10 mouse cellular contexts compared by ENCODE assay signal in genomic region chr16:44695214-44695858, GRCm38 (mm10). TPM values are rescaled to one million over a fixed set of nuclear protein-coding genes. Genes with fewer than 3 reads are reported as not detected.
DNase-seq lines count a peak whose midpoint lies in the region; ATAC-seq and TF ChIP-seq lines count a peak whose summit lies in the region.
"Had no signal": no experiment of that assay in that cellular context is flagged by ENCODE, and none has a peak within 500 bp of the region (broad histone marks: within the 10 kb centered on the region; RNA-seq: fewer than 3 reads in every experiment).

No protein-coding gene starts in this region.

- no peaks in the 10 kb centered on the region for H3K36me3 ChIP-seq in forebrain, embryonic 11.5 days (ENCODE audit: control insufficient read depth, insufficient read depth, low read length)
- H3K36me3 ChIP-seq in forebrain, embryonic 15.5 days: no peaks in the 10 kb centered on the region
- no peaks in the 10 kb centered on the region for H3K36me3 ChIP-seq in intestine, embryonic 14.5 days (ENCODE audit: control insufficient read depth, insufficient read depth, low read length)
- no peaks in the 10 kb centered on the region for H3K36me3 ChIP-seq in intestine, postnatal 0 days (ENCODE audit: control insufficient read depth, insufficient read depth)
- no peaks in the 10 kb centered on the region for H3K36me3 ChIP-seq in midbrain, embryonic 11.5 days (ENCODE audit: control insufficient read depth, insufficient read depth, low read length)
- H3K36me3 ChIP-seq in midbrain, embryonic 14.5 days (ENCODE audit: control insufficient read depth, insufficient read depth, low read length): no peaks in the 10 kb centered on the region
- H3K36me3 ChIP-seq in stomach, postnatal 0 days (ENCODE audit: control insufficient read depth, insufficient read depth, low read length): no peaks in the 10 kb centered on the region

- H3K27me3 ChIP-seq in forebrain, embryonic 11.5 days (ENCODE audit: control insufficient read depth, insufficient read depth, low read length): no peaks in the 10 kb centered on the region
- no peaks in the 10 kb centered on the region for H3K27me3 ChIP-seq in forebrain, embryonic 15.5 days
- no peaks in the 10 kb centered on the region for H3K27me3 ChIP-seq in intestine, embryonic 14.5 days (replicated peaks; ENCODE audit: control insufficient read depth, insufficient read depth, low read length)
- no peaks in the 10 kb centered on the region for H3K27me3 ChIP-seq in intestine, postnatal 0 days (replicated peaks; ENCODE audit: control insufficient read depth, insufficient read depth, low read length)
- no peaks in the 10 kb centered on the region for H3K27me3 ChIP-seq in midbrain, embryonic 11.5 days (ENCODE audit: control insufficient read depth, insufficient read depth, low read length)
- no peaks in the 10 kb centered on the region for H3K27me3 ChIP-seq in midbrain, embryonic 14.5 days (ENCODE audit: control insufficient read depth, insufficient read depth, low read length)
- H3K27me3 ChIP-seq in stomach, postnatal 0 days (ENCODE audit: control insufficient read depth, insufficient read depth, low read length): no peaks in the 10 kb centered on the region

- H3K4me2 ChIP-seq in forebrain, embryonic 11.5 days (ENCODE audit: low read depth, low read length, severe bottlenecking): no peak overlapping the region
- no peak overlapping the region for H3K4me2 ChIP-seq in forebrain, embryonic 15.5 days (replicated peaks)
- no peak overlapping the region for H3K4me2 ChIP-seq in intestine, embryonic 14.5 days (ENCODE audit: low read length)
- no peak overlapping the region for H3K4me2 ChIP-seq in intestine, postnatal 0 days (replicated peaks; ENCODE audit: low read depth)
- H3K4me2 ChIP-seq in midbrain, embryonic 11.5 days: no peak overlapping the region
- no peak overlapping the region for H3K4me2 ChIP-seq in midbrain, embryonic 14.5 days (ENCODE audit: low read length)
- no peak overlapping the region for H3K4me2 ChIP-seq in stomach, postnatal 0 days (replicated peaks; ENCODE audit: low read depth)

- DNase-seq in forebrain, embryonic 11.5 days (ENCODE audit: low spot score): peak; percentile 43
- DNase-seq in intestine, embryonic 14.5 days (ENCODE audit: low spot score): peak; percentile 66
- DNase-seq in midbrain, embryonic 11.5 days (ENCODE audit: low spot score, missing footprints): peak; percentile 82
- no peak for DNase-seq in midbrain, embryonic 14.5 days
- no peak for DNase-seq in stomach, postnatal 0 days (ENCODE audit: low spot score)
- DNase-seq: cerebellum, postnatal 10 days; gastrocnemius, postnatal 36 days had no signal

- H3K4me3 ChIP-seq in forebrain, embryonic 11.5 days (ENCODE audit: low read depth, low read length): no peak overlapping the region
- H3K4me3 ChIP-seq in forebrain, embryonic 15.5 days: no peak overlapping the region
- H3K4me3 ChIP-seq in intestine, embryonic 14.5 days (ENCODE audit: low read depth, low read length): no peak overlapping the region
- no peak overlapping the region for H3K4me3 ChIP-seq in intestine, postnatal 0 days (ENCODE audit: low read depth, low read length)
- H3K4me3 ChIP-seq in midbrain, embryonic 11.5 days (ENCODE audit: low read depth, low read length): no peak overlapping the region
- no peak overlapping the region for H3K4me3 ChIP-seq in midbrain, embryonic 14.5 days (replicated peaks; ENCODE audit: low read depth, low read length)
- H3K4me3 ChIP-seq in stomach, postnatal 0 days (ENCODE audit: low read depth, low read length): no peak overlapping the region

- H3K9ac ChIP-seq in forebrain, embryonic 11.5 days (ENCODE audit: low read length): no peak overlapping the region
- H3K9ac ChIP-seq in forebrain, embryonic 15.5 days (replicated peaks): no peak overlapping the region
- no peak overlapping the region for H3K9ac ChIP-seq in intestine, embryonic 14.5 days (ENCODE audit: low read length)
- H3K9ac ChIP-seq in intestine, postnatal 0 days (ENCODE audit: low read depth, low read length): no peak overlapping the region
- H3K9ac ChIP-seq in midbrain, embryonic 11.5 days (ENCODE audit: low read length): no peak overlapping the region
- no peak overlapping the region for H3K9ac ChIP-seq in midbrain, embryonic 14.5 days (replicated peaks; ENCODE audit: low read length)
- no peak overlapping the region for H3K9ac ChIP-seq in stomach, postnatal 0 days (ENCODE audit: low read length)

- no peak for ATAC-seq in forebrain, embryonic 11.5 days (replicated peaks; ENCODE audit: low FRiP score)
- no peak for ATAC-seq in forebrain, embryonic 15.5 days (replicated peaks)
- peak; percentile 68 for ATAC-seq in intestine, embryonic 14.5 days (replicated peaks; ENCODE audit: low FRiP score, low TSS enrichment, low read depth)
- ATAC-seq in intestine, postnatal 0 days: no peak
- no peak for ATAC-seq in midbrain, embryonic 11.5 days (ENCODE audit: low FRiP score)
- ATAC-seq in midbrain, embryonic 14.5 days (ENCODE audit: low FRiP score, low TSS enrichment): no peak
- ATAC-seq in stomach, postnatal 0 days (ENCODE audit: low FRiP score, low TSS enrichment): no peak
- ATAC-seq in inflammation-experienced regulatory T-cells, adult 6 months: no peak

- 0 out of 2 replicates have a peak, but pooled peaks cover 4% of the 10 kb centered on the region for H3K4me1 ChIP-seq in forebrain, embryonic 11.5 days (replicated peaks; ENCODE audit: control insufficient read depth, insufficient read depth, low read length)
- peaks cover 15% of the 10 kb centered on the region; the same call in 1 of the 2 replicates for H3K4me1 ChIP-seq in forebrain, embryonic 15.5 days
- peaks cover 10% of the 10 kb centered on the region; the same call in 1 of the 2 replicates for H3K4me1 ChIP-seq in intestine, embryonic 14.5 days (replicated peaks; ENCODE audit: control insufficient read depth, insufficient read depth, low read length)
- H3K4me1 ChIP-seq in intestine, postnatal 0 days (replicated peaks; ENCODE audit: control insufficient read depth, insufficient read depth, low read length): peaks cover 17% of the 10 kb centered on the region; the same call in 1 of the 2 replicates
- H3K4me1 ChIP-seq in midbrain, embryonic 11.5 days (ENCODE audit: control insufficient read depth, insufficient read depth, low read length): no peaks in the 10 kb centered on the region
- 0 out of 2 replicates have a peak, but pooled peaks cover 2% of the 10 kb centered on the region for H3K4me1 ChIP-seq in midbrain, embryonic 14.5 days (ENCODE audit: control insufficient read depth, insufficient read depth, low read length)
- peaks cover 3% of the 10 kb centered on the region; the same call in 1 of the 2 replicates for H3K4me1 ChIP-seq in stomach, postnatal 0 days (replicated peaks; ENCODE audit: control insufficient read depth, insufficient read depth)

- 86% methylated on average over 8 of the region's 8 CpGs for WGBS in forebrain, embryonic 11.5 days
- 77% methylated on average over 8 of the region's 8 CpGs for WGBS in forebrain, embryonic 15.5 days
- 50% methylated on average over 8 of the region's 8 CpGs for WGBS in intestine, embryonic 14.5 days
- 62% methylated on average over 8 of the region's 8 CpGs for WGBS in intestine, postnatal 0 days
- WGBS in midbrain, embryonic 11.5 days: 89% methylated on average over 8 of the region's 8 CpGs
- WGBS in midbrain, embryonic 14.5 days: 90% methylated on average over 8 of the region's 8 CpGs
- 55% methylated on average over 8 of the region's 8 CpGs for WGBS in stomach, postnatal 0 days

- no peak for TF ChIP-seq EP300 in stomach, postnatal 0 days (optimal IDR thresholded peaks at IDR 0.05)

- H3K27ac ChIP-seq in forebrain, embryonic 11.5 days (ENCODE audit: low read depth, low read length): peak overlapping the region; percentile 39; the same call in 1 of the 2 replicates
- H3K27ac ChIP-seq in forebrain, embryonic 15.5 days (replicated peaks): no peak overlapping the region
- peak overlapping the region; percentile 64 for H3K27ac ChIP-seq in intestine, embryonic 14.5 days (ENCODE audit: low read depth)
- no peak overlapping the region for H3K27ac ChIP-seq in intestine, postnatal 0 days (ENCODE audit: low read depth, low read length)
- H3K27ac ChIP-seq in midbrain, embryonic 11.5 days (ENCODE audit: low read depth, low read length): no peak overlapping the region
- H3K27ac ChIP-seq in midbrain, embryonic 14.5 days (replicated peaks; ENCODE audit: low read depth, low read length): no peak overlapping the region
- H3K27ac ChIP-seq in stomach, postnatal 0 days (replicated peaks): peak overlapping the region; percentile 31

- TF ChIP-seq CTCF in intestine, postnatal 0 days (IDR thresholded peaks at IDR 0.05; ENCODE audit: low read depth): no peak
- no peak for TF ChIP-seq CTCF in stomach, postnatal 0 days (IDR thresholded peaks at IDR 0.05; ENCODE audit: low read depth)

- H3K9me3 ChIP-seq in forebrain, embryonic 11.5 days (ENCODE audit: control insufficient read depth, low read length): no peaks in the 10 kb centered on the region
- no peaks in the 10 kb centered on the region for H3K9me3 ChIP-seq in forebrain, embryonic 15.5 days
- H3K9me3 ChIP-seq in intestine, embryonic 14.5 days (ENCODE audit: control insufficient read depth, low read length): no peaks in the 10 kb centered on the region
- H3K9me3 ChIP-seq in intestine, postnatal 0 days (ENCODE audit: control insufficient read depth): no peaks in the 10 kb centered on the region
- H3K9me3 ChIP-seq in midbrain, embryonic 11.5 days (ENCODE audit: control insufficient read depth, low read length): no peaks in the 10 kb centered on the region
- no peaks in the 10 kb centered on the region for H3K9me3 ChIP-seq in midbrain, embryonic 14.5 days (ENCODE audit: control insufficient read depth, low read length)
- no peaks in the 10 kb centered on the region for H3K9me3 ChIP-seq in stomach, postnatal 0 days (ENCODE audit: control insufficient read depth, low read length)

RNA-seq across cellular contexts. Expression of gene Nepro, which starts 28.8 kb away (rescaled TPM):
- polyA plus RNA-seq in forebrain, embryonic 11.5 days (2014; fragmentation: Nextera tagmentation; extraction: Ambion mirVana): 11.9 and 13.2 TPM in 2 replicates
- 4.5 and 4.9 TPM in 2 replicates for polyA plus RNA-seq in forebrain, embryonic 15.5 days (2015; fragmentation: Nextera tagmentation; extraction: Ambion mirVana)
- polyA plus RNA-seq in intestine, embryonic 14.5 days (2014; fragmentation: Nextera tagmentation; extraction: Ambion mirVana): 11.3 and 12.8 TPM in 2 replicates
- polyA plus RNA-seq in intestine, postnatal 0 days (2015; fragmentation: Nextera tagmentation; extraction: Ambion mirVana): 2.2 and 2.3 TPM in 2 replicates
- polyA plus RNA-seq in midbrain, embryonic 11.5 days (2014; fragmentation: Nextera tagmentation; extraction: Ambion mirVana): 10.5 and 11.8 TPM in 2 replicates
- polyA plus RNA-seq in midbrain, embryonic 14.5 days (2014; fragmentation: Nextera tagmentation; extraction: Ambion mirVana): 3.8 and 5.7 TPM in 2 replicates
- polyA plus RNA-seq in stomach, postnatal 0 days (2015; fragmentation: Nextera tagmentation; extraction: Ambion mirVana): 2.8 and 3.2 TPM in 2 replicates
- 1 to 10 TPM; 5.5 to 8.2 (median 7.4) TPM for polyA plus RNA-seq in inflammation-experienced regulatory T-cells, adult 6 months (2017; shearing (Covaris generic))

RNA-seq across cellular contexts. Expression of gene Gtpbp8, which starts 50.8 kb away (rescaled TPM):
- polyA plus RNA-seq in forebrain, embryonic 11.5 days (2014; fragmentation: Nextera tagmentation; extraction: Ambion mirVana): 29.6 and 34.2 TPM in 2 replicates
- polyA plus RNA-seq in forebrain, embryonic 15.5 days (2015; fragmentation: Nextera tagmentation; extraction: Ambion mirVana): 33.5 and 38.1 TPM in 2 replicates
- polyA plus RNA-seq in intestine, embryonic 14.5 days (2014; fragmentation: Nextera tagmentation; extraction: Ambion mirVana): 27.2 and 30.5 TPM in 2 replicates
- polyA plus RNA-seq in intestine, postnatal 0 days (2015; fragmentation: Nextera tagmentation; extraction: Ambion mirVana): 21.5 and 24.5 TPM in 2 replicates
- 37.8 and 39.8 TPM in 2 replicates for polyA plus RNA-seq in midbrain, embryonic 11.5 days (2014; fragmentation: Nextera tagmentation; extraction: Ambion mirVana)
- polyA plus RNA-seq in midbrain, embryonic 14.5 days (2014; fragmentation: Nextera tagmentation; extraction: Ambion mirVana): 40.6 and 50.5 TPM in 2 replicates
- 17.6 and 19.8 TPM in 2 replicates for polyA plus RNA-seq in stomach, postnatal 0 days (2015; fragmentation: Nextera tagmentation; extraction: Ambion mirVana)
- 10 to 100 TPM; 25.0 to 48.9 (median 38.8) TPM for polyA plus RNA-seq in inflammation-experienced regulatory T-cells, adult 6 months (2017; shearing (Covaris generic))

Comparison
In these comparisons a context has a peak if more than half of its experiments do, and no peak if none do; other contexts are left out.
1. DNase-seq: peak in forebrain, embryonic 11.5 days (single experiment), intestine, embryonic 14.5 days (single experiment) and midbrain, embryonic 11.5 days (single experiment); none in midbrain, embryonic 14.5 days (single experiment) and stomach, postnatal 0 days (single experiment).
2. H3K27ac ChIP-seq: peak in forebrain, embryonic 11.5 days (single experiment), intestine, embryonic 14.5 days (single experiment) and stomach, postnatal 0 days (single experiment); none in forebrain, embryonic 15.5 days (single experiment), intestine, postnatal 0 days (single experiment), midbrain, embryonic 11.5 days (single experiment) and midbrain, embryonic 14.5 days (single experiment).